Comparison of ENCODE assay signal across 10 mouse cellular contexts in the genomic region with DNA sequence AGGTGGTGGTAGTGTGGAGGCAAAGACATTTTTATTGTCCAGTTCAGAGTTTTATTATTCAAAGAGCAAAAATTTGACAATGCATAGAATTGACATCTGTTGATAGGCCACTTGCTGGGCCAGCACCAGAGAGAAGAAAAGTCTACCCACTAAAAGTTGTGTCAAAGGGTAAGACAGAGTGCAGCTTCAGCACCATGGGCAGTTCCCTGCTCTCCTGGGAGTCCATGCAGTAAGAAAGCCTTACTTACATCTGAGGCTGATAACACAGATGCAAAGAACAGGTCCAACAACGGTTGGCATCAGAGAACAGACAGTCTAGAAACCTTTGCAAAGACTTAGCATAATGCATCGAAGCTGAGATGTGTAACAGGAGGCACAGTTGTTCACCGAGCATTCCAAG. TPM values are rescaled to one million over a fixed set of nuclear protein-coding genes. Genes with fewer than 3 reads are reported as not detected.
DNase-seq lines count a peak whose midpoint lies in the region; ATAC-seq lines count a peak whose summit lies in the region.
"Had no signal": no experiment of that assay in that cellular context is flagged by ENCODE, and none has a peak within 500 bp of the region (broad histone marks: within the 10 kb centered on the region; RNA-seq: fewer than 3 reads in every experiment).

No protein-coding gene starts in this region.

- no peak overlapping the region for H3K27ac ChIP-seq in hindbrain, embryonic 11.5 days (ENCODE audit: low read depth, low read length)
- no peak overlapping the region for H3K27ac ChIP-seq in hindbrain, embryonic 12.5 days
- H3K27ac ChIP-seq: hindbrain, embryonic 13.5 days had no signal

- H3K4me3 ChIP-seq in hindbrain, embryonic 11.5 days (ENCODE audit: low read depth, low read length) = no peak overlapping the region
- H3K4me3 ChIP-seq in hindbrain, embryonic 12.5 days = no peak overlapping the region
- H3K4me3 ChIP-seq: hindbrain, embryonic 13.5 days had no signal

- no peak overlapping the region for H3K4me2 ChIP-seq in hindbrain, embryonic 11.5 days (replicated peaks; ENCODE audit: low read depth, low read length)
- no peak overlapping the region for H3K4me2 ChIP-seq in hindbrain, embryonic 12.5 days (replicated peaks)
- H3K4me2 ChIP-seq: hindbrain, embryonic 13.5 days had no signal

- peak; percentile 26 for DNase-seq in hindbrain, embryonic 11.5 days (ENCODE audit: low spot score)
- peak; percentile 42 for DNase-seq in thymus, postnatal 4 days
- no peak for DNase-seq in thymus, postnatal 10 days (ENCODE audit: low spot score in 2 of 2)
- peak; percentile 22 to 78 for DNase-seq in kidney, postnatal 36 days
- no peak for DNase-seq in layer of hippocampus, adult 9-11 months
- DNase-seq in right cerebral cortex, postnatal 10 days (ENCODE audit: low spot score in 2 of 2) = no peak
- DNase-seq in layer of hippocampus, adult 8-10 months (ENCODE audit: low spot score in 2 of 2) = no peak
- DNase-seq: cerebellum, adult 11-12 months had no signal

- WGBS in hindbrain, embryonic 11.5 days = 89% methylated on average over 3 of the region's 3 CpGs
- 97% methylated on average over 3 of the region's 3 CpGs for WGBS in hindbrain, embryonic 12.5 days

- no peaks in the 10 kb centered on the region for H3K4me1 ChIP-seq in hindbrain, embryonic 11.5 days (replicated peaks; ENCODE audit: control insufficient read depth, insufficient read depth, low read length)
- no peaks in the 10 kb centered on the region for H3K4me1 ChIP-seq in hindbrain, embryonic 12.5 days

- H3K36me3 ChIP-seq in hindbrain, embryonic 11.5 days (ENCODE audit: control insufficient read depth, insufficient read depth, low read length) = peaks cover 9% of the 10 kb centered on the region; the same call in 1 of the 2 replicates
- H3K36me3 ChIP-seq in hindbrain, embryonic 12.5 days = peaks cover 58% of the 10 kb centered on the region

- ATAC-seq in hindbrain, embryonic 11.5 days (ENCODE audit: low FRiP score) = no peak
- no peak for ATAC-seq in hindbrain, embryonic 12.5 days (ENCODE audit: low FRiP score)

- H3K9me3 ChIP-seq in hindbrain, embryonic 11.5 days (ENCODE audit: control insufficient read depth, low read length) = no peaks in the 10 kb centered on the region
- no peaks in the 10 kb centered on the region for H3K9me3 ChIP-seq in hindbrain, embryonic 12.5 days (replicated peaks)
- H3K9me3 ChIP-seq: hindbrain, embryonic 13.5 days had no signal

- H3K27me3 ChIP-seq in hindbrain, embryonic 11.5 days (ENCODE audit: control insufficient read depth, insufficient read depth, low read length) = no peaks in the 10 kb centered on the region
- H3K27me3 ChIP-seq in hindbrain, embryonic 12.5 days = no peaks in the 10 kb centered on the region
- H3K27me3 ChIP-seq: hindbrain, embryonic 13.5 days had no signal

- H3K9ac ChIP-seq in hindbrain, embryonic 11.5 days (ENCODE audit: low read depth, low read length) = no peak overlapping the region
- no peak overlapping the region for H3K9ac ChIP-seq in hindbrain, embryonic 12.5 days
- H3K9ac ChIP-seq: hindbrain, embryonic 13.5 days had no signal

RNA-seq across cellular contexts. Expression of gene Med28, which starts 9.7 kb away (rescaled TPM):
- 292 and 294 TPM in 2 replicates for polyA plus RNA-seq in hindbrain, embryonic 11.5 days (2014; fragmentation: Nextera tagmentation; extraction: Ambion mirVana)
- 255 TPM in 2 replicates for polyA plus RNA-seq in hindbrain, embryonic 12.5 days (2016; fragmentation: Nextera tagmentation; extraction: Ambion mirVana)
- 100 to 1,000 TPM in 3 of 4 experiments, 10 to 100 TPM in 1; 88.0 to 105 (median 102) TPM for total RNA-seq in layer of hippocampus, adult 8-10 months (2022)

RNA-seq across cellular contexts. Expression of gene Lap3, which starts 36.5 kb away (rescaled TPM):
- 75.0 and 75.7 TPM in 2 replicates for polyA plus RNA-seq in hindbrain, embryonic 11.5 days (2014; fragmentation: Nextera tagmentation; extraction: Ambion mirVana)
- polyA plus RNA-seq in hindbrain, embryonic 12.5 days (2016; fragmentation: Nextera tagmentation; extraction: Ambion mirVana) = 57.3 and 58.8 TPM in 2 replicates
- 10 to 100 TPM; 62.0 to 95.0 (median 71.4) TPM for total RNA-seq in layer of hippocampus, adult 8-10 months (2022)

Comparison
In these comparisons a context has a peak if more than half of its experiments do, and no peak if none do; other contexts are left out.
1. DNase-seq: peak in hindbrain, embryonic 11.5 days (single experiment), thymus, postnatal 4 days (single experiment) and kidney, postnatal 36 days (2 of 2); none in thymus, postnatal 10 days (0 of 2), layer of hippocampus, adult 9-11 months (single experiment), right cerebral cortex, postnatal 10 days (0 of 2) and layer of hippocampus, adult 8-10 months (0 of 2).